Mouse (Mus musculus): ENCODE results near the gene Ugt1a2. TPM values are rescaled to one million over a fixed set of nuclear protein-coding genes. Genes with fewer than 3 reads are reported as not detected.

The Ugt1a2 gene
- total and polyA plus RNA-seq, 2 experiments from 2014 or later, result not detected

DNA sequence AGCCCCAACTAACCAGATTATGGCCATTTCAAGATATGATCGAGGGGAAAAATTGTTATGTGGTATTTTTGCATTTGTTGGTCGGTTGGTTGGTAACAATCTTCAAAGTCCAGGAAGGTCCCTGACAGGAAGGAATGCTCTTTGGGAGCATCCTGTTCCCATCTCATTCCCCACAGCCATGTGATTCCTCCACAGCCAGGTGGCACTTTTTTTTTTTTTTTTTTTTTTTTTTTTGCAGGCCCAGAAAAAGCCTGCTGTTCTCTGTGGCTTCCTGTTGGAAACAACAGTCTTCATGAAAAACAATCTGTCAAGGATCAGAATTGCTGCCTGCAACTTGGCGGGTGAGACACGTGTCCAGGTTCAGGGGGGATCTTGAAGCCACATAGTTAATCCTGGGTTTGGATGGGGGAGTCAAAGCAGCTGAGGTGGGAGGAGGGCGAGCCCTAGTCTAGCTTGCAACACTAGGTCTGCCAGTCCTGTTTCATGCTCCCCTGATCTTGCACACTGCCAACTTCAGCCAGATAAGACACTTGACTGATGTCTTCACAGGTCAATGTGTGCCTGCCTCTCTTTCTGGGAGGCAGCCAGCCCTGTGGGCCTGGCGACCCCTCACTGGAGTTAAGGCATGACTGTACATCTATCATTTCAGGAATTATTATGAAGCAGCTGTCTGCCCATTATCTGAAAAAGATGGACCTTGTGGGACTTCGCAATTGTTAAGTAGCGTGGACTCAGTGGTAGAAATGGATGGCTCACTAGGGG lies 58.7 kb downstream of the Ugt1a2 start:
- H3K9ac ChIP-seq (replicated peaks; ENCODE audit: low read length, poor library complexity, severe bottlenecking), result peak overlapping the region; percentile 3
- WGBS, result 79% methylated on average over 8 of the region's 8 CpGs
- H3K27ac ChIP-seq (ENCODE audit: low read depth, low read length), result no peak overlapping the region
- TF ChIP-seq CTCF (IDR thresholded peaks at IDR 0.05), result no peak
- H3K4me2 ChIP-seq (ENCODE audit: low read depth, low read length, poor library complexity, severe bottlenecking), result no peak overlapping the region
- H3K4me3 ChIP-seq (ENCODE audit: low read depth, low read length), result no peak overlapping the region
- no peaks in the 10 kb centered on the region for H3K4me1 ChIP-seq (ENCODE audit: insufficient read depth, low read length)
- no peaks in the 10 kb centered on the region for H3K27me3 ChIP-seq (ENCODE audit: insufficient read depth, low read length)
- DNase-seq (ENCODE audit: low spot score) (peak; percentile 79), ATAC-seq (ENCODE audit: low FRiP score) (no peak)
- peaks cover 48% of the 10 kb centered on the region for H3K9me3 ChIP-seq (ENCODE audit: low read length)
- H3K36me3 ChIP-seq (ENCODE audit: insufficient read depth, low read length), result peaks cover 49% of the 10 kb centered on the region

DNA sequence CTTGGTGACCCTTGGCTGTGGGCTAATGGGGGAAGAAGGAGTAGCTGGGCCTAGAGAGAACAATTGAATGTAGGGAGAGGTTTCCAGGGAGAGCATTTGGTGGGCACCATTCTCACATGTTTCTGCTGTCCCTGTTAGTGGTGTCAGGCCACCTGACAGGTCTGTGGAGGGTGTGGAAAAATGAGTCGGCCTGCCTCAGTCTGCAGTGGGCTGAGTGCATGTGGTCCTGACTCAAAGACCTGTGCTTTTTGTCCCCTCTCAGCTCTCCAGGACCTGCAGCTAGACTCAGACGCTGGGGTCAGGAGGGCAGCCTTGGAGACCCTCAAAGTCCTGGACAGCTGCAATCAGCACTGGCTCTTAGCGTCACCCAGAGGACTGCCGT lies 59.2 kb downstream of the Ugt1a2 start:
- TF ChIP-seq CTCF (IDR thresholded peaks at IDR 0.05), result no peak
- Histone ChIP-seq H3K4me2 (ENCODE audit: low read depth, low read length, poor library complexity, severe bottlenecking) (no peak overlapping the region), H3K36me3 (ENCODE audit: insufficient read depth, low read length) (peaks cover 55% of the 10 kb centered on the region), H3K27ac (ENCODE audit: low read depth, low read length) (no peak overlapping the region), H3K27me3 (ENCODE audit: insufficient read depth, low read length) (no peaks in the 10 kb centered on the region), H3K4me1 (ENCODE audit: insufficient read depth, low read length) (no peaks in the 10 kb centered on the region), H3K4me3 (ENCODE audit: low read depth, low read length) (no peak overlapping the region), H3K9ac (replicated peaks; ENCODE audit: low read length, poor library complexity, severe bottlenecking) (peak overlapping the region; percentile 3; the same call in 1 of the 2 replicates), H3K9me3 (ENCODE audit: low read length) (peaks cover 43% of the 10 kb centered on the region)
- DNase-seq (ENCODE audit: low spot score), result no peak
- WGBS, result 80% methylated on average over 4 of the region's 4 CpGs
- no peak for ATAC-seq (ENCODE audit: low FRiP score)

DNA sequence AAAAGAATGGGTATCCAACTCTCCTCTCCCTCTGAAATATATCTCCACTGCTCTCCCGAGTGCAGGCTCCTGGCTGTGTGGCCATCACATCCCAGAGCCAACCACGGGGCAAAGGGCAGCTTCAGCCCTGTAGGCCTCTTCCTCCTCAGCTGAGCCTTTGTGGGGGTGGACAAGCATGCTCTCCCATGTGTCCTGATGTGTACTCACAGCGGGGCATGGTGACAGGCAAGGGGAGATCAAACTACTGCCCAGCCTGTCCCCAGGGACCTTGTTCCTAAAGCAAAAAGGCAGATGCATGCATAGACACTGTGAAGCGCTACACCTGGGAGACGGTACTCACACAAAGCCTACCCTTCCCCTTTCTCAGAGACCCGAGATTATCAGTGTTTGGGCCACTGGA lies 59.7 kb downstream of the Ugt1a2 start:
- H3K27me3 ChIP-seq (ENCODE audit: insufficient read depth, low read length), result no peaks in the 10 kb centered on the region
- peaks cover 38% of the 10 kb centered on the region for H3K9me3 ChIP-seq (ENCODE audit: low read length)
- no peak overlapping the region for H3K4me3 ChIP-seq (ENCODE audit: low read depth, low read length)
- 78% methylated on average over 6 of the region's 6 CpGs for WGBS
- H3K36me3 ChIP-seq (ENCODE audit: insufficient read depth, low read length), result peaks cover 60% of the 10 kb centered on the region
- H3K4me2 ChIP-seq (ENCODE audit: low read depth, low read length, poor library complexity, severe bottlenecking), result no peak overlapping the region
- H3K27ac ChIP-seq (ENCODE audit: low read depth, low read length), result no peak overlapping the region
- DNase-seq (ENCODE audit: low spot score), result no peak
- H3K4me1 ChIP-seq (ENCODE audit: insufficient read depth, low read length), result no peaks in the 10 kb centered on the region
- 0 out of 2 replicates have a peak, but pooled peaks have one; percentile 2 for ATAC-seq (ENCODE audit: low FRiP score)
- no peak for TF ChIP-seq CTCF (IDR thresholded peaks at IDR 0.05)
- H3K9ac ChIP-seq (replicated peaks; ENCODE audit: low read length, poor library complexity, severe bottlenecking), result no peak overlapping the region

DNA sequence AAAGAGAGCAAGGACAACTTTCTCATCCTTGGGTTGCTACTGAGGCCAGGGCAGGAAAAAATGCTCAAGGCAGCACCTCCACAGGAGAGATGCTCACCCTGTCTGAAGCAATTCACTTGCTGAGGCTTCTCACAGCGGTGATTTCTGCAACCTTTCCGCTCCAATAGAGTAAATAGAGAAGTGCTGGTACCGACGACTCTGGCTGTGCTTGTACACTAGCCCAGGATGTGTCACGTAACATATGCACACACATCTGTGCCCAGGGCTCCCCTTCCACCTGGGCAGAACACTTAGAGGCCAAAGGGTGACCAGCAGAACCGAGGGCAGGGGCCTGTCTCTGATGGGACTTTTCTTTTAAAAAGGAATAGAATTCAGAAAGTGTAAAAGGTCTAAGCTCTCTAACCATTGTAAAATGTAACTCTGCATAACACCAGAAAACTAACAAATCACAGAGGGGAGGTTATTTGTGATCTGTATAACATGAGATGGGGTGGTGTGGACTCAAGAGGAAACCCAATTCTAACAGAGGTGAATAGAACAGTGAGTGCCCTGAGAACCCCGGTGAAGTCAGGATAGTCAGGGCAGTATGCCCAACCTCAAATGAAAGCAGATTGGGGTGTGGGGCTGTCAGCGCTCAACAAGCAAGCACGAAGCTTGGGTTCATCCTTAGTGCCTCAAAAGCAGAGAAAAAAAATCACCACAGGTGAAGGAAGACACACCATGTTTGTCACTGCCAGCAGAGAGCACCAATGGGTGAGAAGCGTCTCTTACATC lies 60.4 kb downstream of the Ugt1a2 start:
- Histone ChIP-seq H3K4me2 (ENCODE audit: low read depth, low read length, poor library complexity, severe bottlenecking) (no peak overlapping the region), H3K27ac (ENCODE audit: low read depth, low read length) (no peak overlapping the region), H3K27me3 (ENCODE audit: insufficient read depth, low read length) (no peaks in the 10 kb centered on the region), H3K36me3 (ENCODE audit: insufficient read depth, low read length) (peaks cover 67% of the 10 kb centered on the region), H3K9ac (replicated peaks; ENCODE audit: low read length, poor library complexity, severe bottlenecking) (no peak overlapping the region), H3K9me3 (ENCODE audit: low read length) (peaks cover 31% of the 10 kb centered on the region), H3K4me1 (ENCODE audit: insufficient read depth, low read length) (no peaks in the 10 kb centered on the region), H3K4me3 (ENCODE audit: low read depth, low read length) (no peak overlapping the region)
- TF ChIP-seq CTCF (IDR thresholded peaks at IDR 0.05), result no peak
- 83% methylated on average over 10 of the region's 10 CpGs for WGBS
- ATAC-seq (ENCODE audit: low FRiP score) (no peak), DNase-seq (ENCODE audit: low spot score) (no peak)

DNA sequence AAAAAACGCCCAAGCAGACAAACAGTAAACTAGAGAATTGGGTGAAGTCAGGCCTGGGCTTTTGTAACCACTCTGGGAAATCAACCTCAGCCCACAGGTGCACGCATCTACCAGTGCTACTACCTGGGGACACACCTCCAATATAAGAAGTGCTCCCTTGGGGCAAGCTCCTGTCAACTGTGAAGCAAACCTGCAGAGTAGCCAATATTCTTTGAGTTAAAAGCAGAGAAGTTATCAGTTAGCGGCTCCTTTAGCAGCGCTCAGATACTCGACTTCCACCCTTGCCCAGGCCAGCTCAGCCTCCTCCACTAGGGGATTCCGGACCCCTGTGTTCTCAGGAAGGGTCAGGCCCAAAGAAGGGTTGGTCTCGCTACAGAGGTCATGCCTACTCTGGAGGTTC lies 61.3 kb downstream of the Ugt1a2 start:
- Histone ChIP-seq H3K27me3 (ENCODE audit: insufficient read depth, low read length) (no peaks in the 10 kb centered on the region), H3K4me2 (ENCODE audit: low read depth, low read length, poor library complexity, severe bottlenecking) (no peak overlapping the region), H3K4me3 (ENCODE audit: low read depth, low read length) (no peak overlapping the region), H3K9me3 (ENCODE audit: low read length) (peaks cover 22% of the 10 kb centered on the region), H3K36me3 (ENCODE audit: insufficient read depth, low read length) (peaks cover 76% of the 10 kb centered on the region), H3K9ac (replicated peaks; ENCODE audit: low read length, poor library complexity, severe bottlenecking) (no peak overlapping the region), H3K4me1 (ENCODE audit: insufficient read depth, low read length) (no peaks in the 10 kb centered on the region), H3K27ac (ENCODE audit: low read depth, low read length) (no peak overlapping the region)
- ATAC-seq (ENCODE audit: low FRiP score) (no peak), DNase-seq (ENCODE audit: low spot score) (no peak)
- TF ChIP-seq CTCF (IDR thresholded peaks at IDR 0.05), result no peak
- 90% methylated on average over 7 of the region's 7 CpGs for WGBS

DNA sequence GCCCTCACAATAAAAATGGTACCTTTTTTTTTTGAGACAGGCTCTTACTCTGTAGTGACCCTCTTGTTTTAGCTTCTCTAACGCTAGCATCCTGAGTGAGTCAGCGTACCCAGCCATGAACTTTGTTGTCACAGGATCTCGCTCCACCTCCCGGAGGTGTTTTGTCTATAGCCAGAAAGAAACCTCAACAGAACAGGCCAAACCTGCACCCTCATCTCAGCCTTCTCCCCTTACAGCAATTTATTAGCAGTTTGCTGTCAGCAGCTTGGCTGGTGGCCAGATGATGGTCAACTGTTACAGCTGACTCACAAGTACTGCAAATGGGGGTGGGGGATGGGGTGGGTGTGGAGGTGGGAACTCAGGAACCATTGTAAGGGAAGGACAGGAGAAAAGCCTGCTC lies 61.9 kb downstream of the Ugt1a2 start:
- 88% methylated on average over 4 of the region's 4 CpGs for WGBS
- peaks cover 81% of the 10 kb centered on the region for H3K36me3 ChIP-seq (ENCODE audit: insufficient read depth, low read length)
- no peaks in the 10 kb centered on the region for H3K27me3 ChIP-seq (ENCODE audit: insufficient read depth, low read length)
- H3K4me3 ChIP-seq (ENCODE audit: low read depth, low read length), result no peak overlapping the region
- no peak overlapping the region for H3K9ac ChIP-seq (replicated peaks; ENCODE audit: low read length, poor library complexity, severe bottlenecking)
- H3K27ac ChIP-seq (ENCODE audit: low read depth, low read length), result no peak overlapping the region
- H3K4me2 ChIP-seq (ENCODE audit: low read depth, low read length, poor library complexity, severe bottlenecking), result no peak overlapping the region
- no peaks in the 10 kb centered on the region for H3K4me1 ChIP-seq (ENCODE audit: insufficient read depth, low read length)
- DNase-seq (ENCODE audit: low spot score) (peak; percentile 81), ATAC-seq (ENCODE audit: low FRiP score) (no peak)
- peaks cover 16% of the 10 kb centered on the region for H3K9me3 ChIP-seq (ENCODE audit: low read length)
- TF ChIP-seq CTCF (IDR thresholded peaks at IDR 0.05), result no peak; the same call in 1 of the 2 replicates

All from midbrain, postnatal 0 days (tissue).